Mouse (Mus musculus) heart, postnatal 10 days (tissue): Measurements from ENCODE around the gene Gipr. TPM values are rescaled to one million over a fixed set of nuclear protein-coding genes. Genes with fewer than 3 reads are reported as not detected.

Source experiments
- DNase-seq, 2 experiments: peaks; one replicate each; pipeline ENCODE4 v3.0.0; 2021
- intact Hi-C: fragments of 180-260 bp; cut with DNase I; formaldehyde crosslinking; loops from one replicate; pipeline ENCODE4 v1.15.1; 2025
- total RNA-seq, 2 experiments: library from RNA; stranded (reverse); gene quantifications; 2 replicates each; pipeline ENCODE4 v1.2.3; 2021

Gene Gipr
- total RNA-seq, 2 experiments from 2014 or later = 0.50 to 0.69 TPM

DNA sequence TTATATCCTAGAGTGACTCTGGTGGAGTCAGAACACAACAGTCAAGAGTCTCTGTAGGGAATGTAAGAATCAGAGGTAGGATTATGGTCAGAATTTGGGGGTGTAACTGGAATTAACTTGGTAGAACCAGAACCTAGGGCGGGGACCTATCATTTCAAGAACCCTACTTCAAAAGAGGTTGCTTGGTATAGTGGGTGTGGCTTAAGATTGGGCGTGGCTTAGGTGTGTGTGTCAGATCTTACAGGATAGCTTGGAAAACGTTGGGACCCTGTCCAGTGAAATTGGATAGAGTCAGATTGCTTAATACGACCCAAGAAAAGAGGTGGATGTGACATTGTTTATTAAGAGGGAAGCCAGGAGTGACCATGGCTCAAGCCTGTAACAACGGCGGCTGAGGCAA, 14.0 kb upstream of the Gipr start:
- DNase-seq = no peak
- intact Hi-C loops = loop anchor here (2.0 to 5.0 kb wide), 4 partner anchors 17 to 162 kb away; partner anchors contain the start of genes Ercc1, Ppm1n and Rtn2

DNA sequence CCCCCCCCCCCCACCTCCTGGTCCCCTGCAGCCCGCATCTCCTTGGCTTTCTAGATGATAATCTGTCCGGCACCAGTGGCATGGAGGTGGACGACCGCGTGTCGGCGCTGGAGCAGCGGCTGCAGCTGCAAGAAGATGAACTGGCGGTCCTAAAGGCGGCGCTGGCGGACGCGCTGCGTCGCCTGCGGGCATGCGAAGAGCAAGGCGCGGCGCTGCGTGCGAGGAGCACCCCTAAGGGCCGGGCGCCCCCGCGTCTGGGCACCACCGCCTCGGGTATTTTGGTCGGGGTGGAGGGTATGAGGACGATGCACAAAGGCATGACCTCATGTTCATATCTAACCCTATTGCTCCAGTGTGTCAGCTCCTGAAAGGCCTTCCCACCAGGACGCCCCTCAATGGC, 13.2 kb upstream of the Gipr start:
- peak; percentile 72 for DNase-seq
- intact Hi-C loops = loop anchor here (2.0 to 5.0 kb wide), 4 partner anchors 18 to 163 kb away; partner anchors contain the start of genes Ercc1, Ppm1n and Rtn2

DNA sequence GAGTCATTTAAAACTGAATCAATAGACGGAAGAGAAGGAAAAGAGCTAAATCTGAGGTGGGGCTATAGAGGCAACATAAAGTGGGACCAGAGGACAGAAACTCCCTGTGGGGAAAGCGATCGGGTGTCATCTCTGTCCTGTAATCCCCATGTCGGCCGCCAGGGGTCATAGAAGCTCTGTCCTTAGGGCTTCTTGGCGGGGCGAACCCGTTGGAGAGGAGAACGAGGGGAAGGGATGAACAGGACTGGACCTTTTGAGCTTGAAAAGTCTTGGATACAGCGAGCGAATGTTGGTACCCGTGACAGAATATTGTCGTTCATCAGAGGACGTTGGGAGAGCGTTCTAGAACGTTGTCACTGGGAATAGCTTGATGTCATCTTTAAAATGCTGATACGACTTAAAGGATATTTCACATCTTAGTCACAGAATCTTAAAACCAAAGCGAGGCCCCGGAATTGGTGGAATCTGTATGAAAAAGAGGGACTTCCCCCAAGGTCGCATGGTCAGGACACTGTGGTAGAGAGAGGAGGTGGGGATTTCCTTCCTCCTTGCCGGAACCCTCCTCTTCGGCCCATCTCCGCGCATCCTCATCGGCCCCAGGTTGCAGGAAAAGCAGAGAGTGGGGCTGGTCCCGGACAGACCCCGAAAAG, 12.6 kb upstream of the Gipr start:
- intact Hi-C loops = loop anchor here (1.0 to 5.0 kb wide), 5 partner anchors 18 to 164 kb away; partner anchors contain the start of genes Ercc1, Ppm1n and Rtn2
- peak; percentile 76 to 84 for DNase-seq

DNA sequence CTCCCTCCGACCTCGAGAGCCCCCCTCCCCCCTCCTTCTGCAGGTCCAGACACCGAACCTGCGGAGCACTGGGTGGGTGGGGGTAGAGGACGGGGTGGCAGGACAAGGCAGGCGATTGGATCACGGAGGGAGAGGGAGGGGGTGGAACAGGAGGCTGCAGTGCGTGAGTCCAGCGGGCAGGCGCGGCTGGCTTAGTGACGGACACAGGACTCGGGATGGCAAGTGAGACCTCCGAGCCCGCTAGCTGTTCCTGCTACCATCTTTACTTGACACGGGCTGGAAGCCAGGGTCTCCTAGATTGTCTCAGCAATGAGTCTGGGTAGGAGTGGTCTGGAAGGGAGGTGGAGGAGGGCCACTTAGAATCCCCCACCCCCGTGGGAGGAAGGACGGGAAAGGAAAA, 12.1 kb upstream of the Gipr start:
- no peak for DNase-seq
- intact Hi-C loops = loop anchor here (1.0 to 5.0 kb wide), 5 partner anchors 19 to 164 kb away; partner anchors contain the start of genes Ercc1, Ppm1n and Rtn2

DNA sequence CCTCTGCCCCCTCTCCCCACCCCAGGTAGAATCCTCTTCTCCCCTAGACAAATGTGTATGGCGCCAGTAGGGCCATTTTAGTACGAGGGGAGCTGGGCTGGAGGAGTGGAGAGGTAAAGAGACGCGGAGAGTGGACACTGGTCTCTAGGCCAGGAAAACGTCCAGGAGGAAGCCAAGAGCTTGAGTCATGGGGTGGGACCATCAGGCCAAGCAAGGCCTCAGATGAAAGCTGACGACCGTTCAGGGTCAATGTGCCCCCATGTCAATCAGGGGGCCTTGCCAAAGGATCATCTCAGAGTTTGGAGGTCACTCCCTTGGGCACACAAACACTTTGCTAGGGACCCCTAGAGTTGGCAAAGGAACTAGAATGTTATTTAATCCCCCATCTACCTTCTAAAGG, 11.3 kb upstream of the Gipr start:
- DNase-seq = no peak
- intact Hi-C loops = loop anchor here (5.0 kb wide), 3 partner anchors 105 to 165 kb away; partner anchors contain the start of genes Ercc1, Ppm1n and Rtn2

DNA sequence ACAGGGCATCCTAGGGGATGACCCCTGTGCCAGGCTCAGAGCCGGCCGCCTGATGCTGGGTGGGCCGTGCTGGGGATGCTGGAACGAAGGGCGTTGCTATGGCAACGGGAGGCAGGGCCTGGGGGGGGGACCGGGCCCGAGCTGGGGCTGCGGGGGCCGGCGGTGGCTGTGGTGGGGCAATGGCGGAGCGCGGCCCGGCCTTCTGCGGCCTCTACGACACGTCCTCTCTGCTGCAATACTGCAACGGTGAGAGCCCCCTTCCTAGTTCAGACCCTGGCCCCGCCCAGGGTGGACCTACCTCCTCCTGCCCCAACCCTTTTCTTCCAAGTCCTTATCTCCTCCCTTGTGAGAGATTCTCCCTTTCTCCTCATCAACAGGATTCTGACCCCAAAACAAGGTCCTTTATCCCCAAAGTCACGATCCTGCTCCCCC, 10.6 kb upstream of the Gipr start:
- no peak for DNase-seq
- intact Hi-C loops = loop anchor here (5.0 kb wide), 3 partner anchors 106 to 166 kb away; partner anchors contain the start of genes Ercc1, Ppm1n and Rtn2

DNA sequence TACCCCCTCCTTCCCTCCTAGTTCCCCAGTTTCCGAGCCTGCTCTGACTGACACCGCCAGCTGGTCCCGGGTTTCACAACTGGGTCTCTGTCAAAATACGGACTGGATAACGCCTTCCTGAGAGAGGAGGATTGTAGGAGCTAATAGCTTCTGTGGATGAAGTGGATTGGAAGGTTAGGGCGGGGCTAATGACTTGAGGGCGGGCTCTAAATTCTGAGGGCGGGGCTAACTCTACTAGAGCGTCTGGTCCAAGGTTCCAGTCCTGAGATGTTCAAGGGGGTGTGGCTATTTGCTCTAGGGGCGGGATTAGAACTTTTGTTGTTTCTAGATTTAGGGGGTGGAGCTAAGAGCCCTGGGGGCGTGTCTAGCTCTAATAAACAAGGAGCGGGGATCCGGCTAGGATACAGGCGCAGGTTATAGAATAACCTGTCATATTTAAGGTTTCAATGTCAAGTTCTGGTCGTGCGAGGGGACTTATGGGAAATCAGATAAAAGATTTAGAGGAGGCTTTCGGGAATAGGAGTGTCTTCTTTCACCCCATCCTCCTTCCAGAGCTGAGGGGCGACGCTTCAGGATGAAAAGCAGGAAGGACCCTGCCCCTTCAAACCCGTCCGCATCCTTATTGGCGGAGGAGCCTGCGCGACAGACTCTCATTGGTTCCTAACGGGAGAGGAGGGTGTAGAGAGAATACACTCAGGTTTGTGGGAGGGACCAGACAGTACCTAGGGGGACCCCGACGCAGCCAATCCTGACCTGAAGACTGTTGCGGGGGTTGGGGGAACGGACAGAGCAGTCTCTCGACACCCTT, 10.0 kb upstream of the Gipr start, which contains the start of gene Eml2:
Gene Eml2, plus strand, starts transcription at position 714 of the 808 bp plus-strand sequence.
- no peak for DNase-seq
- intact Hi-C loops = loop anchor here (5.0 kb wide), 3 partner anchors 106 to 166 kb away; partner anchors contain the start of genes Ercc1, Ppm1n and Rtn2

DNA sequence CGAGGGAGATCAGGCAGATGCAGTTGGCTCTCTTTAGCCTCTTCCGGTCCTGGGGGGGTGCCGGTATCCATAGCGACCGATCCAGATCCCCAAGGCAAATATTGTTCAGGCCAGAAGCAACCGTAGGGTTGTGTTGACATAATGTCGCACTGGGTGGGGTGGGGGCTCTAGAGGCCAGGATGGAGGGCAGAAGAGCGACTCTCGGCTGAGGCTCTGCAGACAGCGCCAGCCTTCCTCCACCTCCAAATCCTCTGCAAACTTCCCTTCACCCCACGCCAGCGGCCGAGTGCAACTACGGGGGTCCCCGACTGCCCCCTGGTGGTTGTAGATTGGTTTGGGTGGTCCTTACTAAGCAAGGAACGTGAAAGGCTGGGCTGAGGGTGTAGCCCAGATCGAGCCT, 6.9 kb upstream of the Gipr start:
- DNase-seq = peak; percentile 89 to 93
- intact Hi-C loops = loop anchor here (1.0 kb wide), 1 partner anchor 16 kb away; no protein-coding TSS in a partner anchor

DNA sequence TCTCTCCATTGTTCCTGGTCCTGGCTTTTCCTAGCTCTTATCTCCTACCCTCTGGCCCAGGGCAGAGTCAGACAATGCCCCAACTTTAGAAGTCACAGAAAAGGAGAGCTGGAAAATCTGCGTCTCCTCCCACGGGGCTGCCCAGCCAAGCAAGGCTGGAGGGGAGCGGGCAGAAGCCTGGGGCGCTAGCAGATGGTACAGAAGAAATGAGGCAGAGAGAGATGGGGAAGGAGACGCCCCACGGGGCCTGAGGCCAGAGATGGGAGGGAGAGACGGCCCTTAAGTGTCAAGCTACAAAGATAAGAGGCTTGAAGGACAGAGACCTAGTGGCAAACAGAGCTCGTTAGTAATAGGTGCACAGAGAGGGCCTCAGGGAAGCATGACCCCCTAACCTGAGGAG, 5.9 kb upstream of the Gipr start:
- intact Hi-C loops = no loop called here

DNA sequence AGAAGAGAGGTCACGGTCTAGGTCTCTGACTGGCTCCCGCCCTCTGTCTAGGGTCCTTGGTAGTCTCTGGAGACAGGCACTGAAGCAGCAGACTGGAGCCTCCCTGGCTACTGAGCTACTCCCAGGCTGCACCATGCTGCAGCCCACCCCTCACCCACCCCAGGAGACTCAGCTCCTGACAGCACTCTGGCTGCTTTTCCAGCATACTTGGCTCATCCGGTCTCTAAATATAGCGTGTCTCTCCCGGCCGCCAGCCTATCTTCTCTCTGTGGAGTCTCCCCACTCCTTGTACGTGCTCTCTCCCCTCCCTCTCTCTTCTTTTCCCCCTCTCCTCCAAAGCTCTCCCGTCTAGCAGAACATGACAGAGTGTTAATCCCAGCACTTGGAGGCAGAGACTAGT, 4.2 kb upstream of the Gipr start:
- DNase-seq = peak; percentile 76 to 77
- intact Hi-C loops = no loop called here

More for the DNA sequence above, 5.9 kb upstream of the Gipr start:
- no peak for DNase-seq

DNA sequence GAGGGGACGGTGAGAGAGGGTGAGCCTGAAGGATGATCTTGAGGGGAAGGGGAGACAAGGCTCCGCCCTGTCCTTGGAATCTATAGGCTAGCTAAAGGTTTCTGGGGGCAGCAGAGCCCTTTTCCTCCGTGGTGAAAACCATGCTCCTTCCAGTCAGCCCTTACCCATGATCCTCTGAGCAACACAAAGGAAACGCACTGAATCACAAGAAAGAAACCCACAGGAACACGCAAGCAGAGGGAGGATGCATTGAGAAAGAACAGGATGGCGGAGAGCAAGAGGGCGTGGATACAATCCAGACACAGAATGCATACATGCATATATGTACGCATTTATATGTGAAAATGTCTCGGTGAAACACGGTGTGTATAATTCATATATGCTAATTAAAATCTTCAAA, 3.6 kb upstream of the Gipr start:
- no peak for DNase-seq
- intact Hi-C loops = no loop called here

DNA sequence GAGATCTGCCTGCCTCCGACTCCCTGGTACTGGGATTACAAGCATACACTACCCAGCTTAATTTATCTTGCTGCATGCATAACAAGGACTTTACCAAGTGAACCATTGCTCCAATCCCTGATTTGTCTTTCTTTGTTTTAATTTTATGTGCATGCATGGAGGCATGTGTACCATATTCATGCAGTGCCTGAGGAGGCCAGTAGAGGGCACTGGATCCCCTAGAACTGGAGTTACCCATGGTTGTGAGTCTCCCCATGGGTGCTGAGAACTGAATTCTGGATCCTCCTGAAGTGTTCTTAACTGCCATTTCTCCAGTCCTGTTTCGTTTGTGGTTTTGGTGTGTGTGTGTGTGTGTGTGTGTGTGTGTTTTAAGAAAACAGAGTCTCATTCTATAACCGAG, 1.1 kb upstream of the Gipr start:
- intact Hi-C loops = no loop called here
- DNase-seq = no peak

DNA sequence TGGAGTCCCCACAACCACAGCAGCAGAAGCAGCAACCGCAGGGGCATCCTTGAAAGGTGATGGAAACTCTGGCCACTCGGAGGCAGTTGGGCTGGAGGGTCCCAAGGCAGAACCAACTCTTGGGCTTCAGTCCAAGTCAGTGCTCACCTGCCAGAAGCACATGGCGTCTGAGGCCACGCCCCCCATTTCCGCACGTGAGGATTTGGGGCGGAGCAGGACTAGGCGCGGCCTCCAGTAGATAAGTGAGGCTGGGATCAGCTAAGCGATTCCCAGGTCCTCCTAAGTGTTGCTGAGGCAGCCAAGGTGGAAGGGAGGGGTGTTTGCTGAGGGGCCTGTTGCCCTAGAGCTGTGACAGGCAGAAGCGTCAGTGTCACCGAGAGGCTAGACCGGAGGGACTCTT, 949 bp downstream of the Gipr start:
- intact Hi-C loops = no loop called here
- DNase-seq = no peak

DNA sequence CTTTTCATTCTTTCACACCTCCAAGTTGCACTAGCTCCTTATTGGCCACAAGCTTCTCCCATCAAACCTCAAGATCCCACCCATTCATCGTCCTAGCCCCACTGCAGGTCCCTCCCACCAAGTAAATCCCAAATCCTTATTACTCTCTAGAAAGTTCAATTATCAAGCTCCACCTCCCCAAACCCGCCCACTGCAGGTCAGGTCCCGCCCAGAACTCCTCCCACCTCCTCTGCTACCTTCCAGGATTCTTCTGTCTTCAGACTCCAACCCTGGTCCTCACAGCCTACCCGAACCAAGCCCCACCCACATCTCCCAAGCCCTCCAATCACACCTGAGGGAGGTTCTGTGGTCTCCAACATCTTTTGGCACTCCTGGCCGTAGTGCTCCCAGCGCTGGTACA, 1.7 kb downstream of the Gipr start:
- intact Hi-C loops = no loop called here
- DNase-seq = no peak

DNA sequence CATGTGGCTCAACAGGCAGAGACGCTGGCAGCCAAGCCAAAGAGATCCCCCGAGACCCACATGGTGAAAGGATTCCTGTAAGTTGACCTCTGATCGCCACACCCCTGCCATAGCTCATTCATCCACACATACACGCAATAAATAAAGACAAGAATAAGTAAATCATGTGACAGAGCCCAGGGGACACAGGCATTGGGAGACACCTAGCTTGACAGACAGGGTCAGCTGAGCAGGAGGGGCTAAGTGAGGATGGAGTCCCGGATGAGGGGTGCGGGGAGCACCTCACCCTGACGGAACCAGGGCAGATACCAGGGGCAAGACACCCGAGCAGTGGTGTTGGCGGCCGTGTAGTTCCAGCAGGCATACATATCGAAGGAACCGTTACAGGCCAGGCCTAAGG, 2.2 kb downstream of the Gipr start:
- DNase-seq = no peak
- intact Hi-C loops = no loop called here

DNA sequence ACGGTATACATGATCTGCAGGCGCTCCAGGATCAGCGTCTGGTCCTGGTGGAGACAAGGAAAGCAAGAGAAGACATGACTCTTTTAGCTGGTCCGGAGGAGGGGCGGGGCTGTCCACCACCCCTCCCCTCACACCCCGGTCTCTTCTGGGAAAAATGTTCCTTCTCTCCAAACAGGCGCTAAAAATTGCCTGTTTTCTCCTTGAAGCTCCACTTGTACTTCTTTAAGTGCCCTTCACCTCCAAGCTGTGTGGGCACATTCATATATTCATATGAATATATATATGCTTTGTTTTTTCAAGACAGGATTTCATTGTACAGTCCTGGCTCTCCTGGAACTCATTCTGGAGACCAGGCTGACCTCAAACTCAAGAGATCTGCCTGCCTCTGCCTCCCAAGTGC, 3.0 kb downstream of the Gipr start:
- intact Hi-C loops = no loop called here
- DNase-seq = no peak

DNA sequence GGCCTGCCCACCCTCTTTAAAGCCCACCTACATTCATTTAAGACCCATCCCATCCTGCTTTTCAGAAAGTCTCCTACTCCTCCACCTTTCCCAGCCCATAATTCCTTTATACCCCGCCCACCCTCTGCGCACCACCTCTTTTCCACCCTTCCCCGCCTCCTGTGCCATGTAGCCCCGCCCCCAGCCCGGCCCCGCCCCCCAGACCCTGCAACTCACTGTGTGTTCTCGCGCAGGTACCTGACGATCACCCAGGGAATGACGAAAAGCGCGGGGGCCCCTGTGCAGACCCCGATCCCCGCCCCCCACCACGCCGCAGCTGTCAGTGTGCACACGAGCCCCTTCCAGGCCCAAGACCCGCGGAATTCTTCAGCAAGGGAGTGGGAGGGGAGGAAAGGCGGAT, 5.8 kb downstream of the Gipr start:
- intact Hi-C loops = no loop called here

DNA sequence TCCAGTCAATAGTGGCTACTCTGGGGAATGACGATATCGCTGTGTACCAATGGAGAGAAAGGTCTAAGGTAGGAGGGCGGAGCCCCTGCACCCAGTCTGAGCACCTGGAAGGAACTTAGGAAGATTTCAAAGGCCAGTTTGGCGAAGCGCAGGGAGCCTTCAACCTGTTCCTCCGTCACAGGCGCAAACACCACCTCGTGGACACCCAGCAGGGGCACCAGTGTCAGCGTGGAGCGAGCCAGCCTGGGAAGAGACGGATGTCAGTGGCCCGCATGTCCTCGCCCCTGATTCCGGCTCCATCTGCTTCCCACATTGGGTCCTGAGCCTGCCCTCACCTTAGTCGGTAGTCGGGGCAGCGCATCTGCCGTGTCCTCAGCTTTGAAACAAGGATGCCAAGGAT, 6.5 kb downstream of the Gipr start:
- DNase-seq = no peak
- intact Hi-C loops = no loop called here

More for the DNA sequence above, 5.8 kb downstream of the Gipr start:
- no peak for DNase-seq

DNA sequence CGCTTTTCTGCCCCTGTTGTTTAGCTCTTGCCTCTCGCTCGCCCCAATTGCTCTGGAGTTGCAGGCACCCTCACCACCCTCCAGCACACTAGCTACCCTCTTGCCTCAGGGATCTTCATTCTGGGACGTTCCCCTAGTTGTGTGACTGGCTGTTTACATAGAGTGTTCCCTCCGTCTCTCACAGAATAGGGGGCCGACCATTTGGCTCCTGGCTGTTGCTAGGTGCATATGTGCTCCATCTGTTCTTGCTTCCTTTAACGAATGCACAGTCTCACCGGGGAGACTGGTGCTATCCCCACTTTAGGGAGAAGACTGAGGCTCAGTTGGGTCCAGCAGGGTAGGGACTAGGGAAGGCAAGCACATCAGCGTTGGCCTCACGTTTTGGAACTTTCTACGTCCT, 7.3 kb downstream of the Gipr start:
- no peak for DNase-seq
- intact Hi-C loops = no loop called here

DNA sequence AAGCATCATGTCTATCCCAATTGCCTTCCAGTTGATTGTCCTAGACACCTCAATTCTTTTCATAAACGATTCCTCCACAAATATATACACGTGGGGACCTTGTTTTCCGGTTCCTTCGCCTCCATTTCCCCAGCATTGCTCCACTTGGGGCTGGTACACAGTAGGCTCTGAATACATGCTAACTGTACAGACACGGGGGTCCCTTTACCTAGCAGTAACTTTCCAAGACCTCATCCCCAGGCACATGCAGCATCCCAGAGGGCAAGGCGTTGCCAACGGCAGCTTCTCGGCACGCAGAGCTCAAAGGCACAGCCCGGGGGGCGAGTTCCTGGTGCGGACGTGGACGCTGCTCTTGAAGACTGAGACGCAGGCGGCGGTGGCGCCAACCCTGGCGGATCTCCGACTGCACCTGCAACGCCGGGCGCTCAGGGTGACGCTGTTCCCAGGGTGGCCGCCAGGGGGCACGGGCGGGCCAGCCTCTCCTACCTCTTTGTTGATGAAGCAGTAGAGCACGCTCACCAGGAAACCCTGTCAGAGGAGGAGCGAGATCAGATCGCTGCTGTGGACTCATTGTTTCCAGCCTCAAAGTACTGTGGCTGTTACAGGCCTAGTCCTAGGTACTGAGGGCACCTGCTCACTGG, 8.6 kb downstream of the Gipr start:
- intact Hi-C loops = loop anchor here (1.0 to 2.0 kb wide), 2 partner anchors 16 to 52 kb away; no protein-coding TSS in a partner anchor
- DNase-seq = peak; percentile 94 to 95
